Mouse (Mus musculus): ENCODE results near the gene Qrsl1.

Qrsl1 gene

DNA sequence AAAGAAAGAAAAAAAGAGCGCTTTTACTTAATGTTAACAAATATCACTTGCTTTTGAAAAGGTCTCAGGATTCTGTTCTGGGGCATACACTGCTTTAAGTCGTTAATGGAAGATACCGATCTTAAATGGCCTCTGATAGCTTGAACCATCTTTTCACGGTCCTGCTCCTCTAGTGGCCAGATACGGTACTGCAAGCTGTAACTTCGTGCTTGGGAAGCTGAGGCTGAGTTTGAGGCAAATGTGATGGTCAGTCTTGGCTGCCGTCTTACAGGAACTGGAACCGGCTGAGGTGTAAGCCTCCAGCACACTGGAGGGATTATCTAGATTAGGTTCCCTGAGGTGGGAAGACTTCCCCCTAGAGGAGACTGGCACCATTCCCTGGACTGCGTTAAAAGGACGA is 30.8 kb downstream of the Qrsl1 start:
- DNase-seq (ENCODE audit: low spot score) = no peak

DNA sequence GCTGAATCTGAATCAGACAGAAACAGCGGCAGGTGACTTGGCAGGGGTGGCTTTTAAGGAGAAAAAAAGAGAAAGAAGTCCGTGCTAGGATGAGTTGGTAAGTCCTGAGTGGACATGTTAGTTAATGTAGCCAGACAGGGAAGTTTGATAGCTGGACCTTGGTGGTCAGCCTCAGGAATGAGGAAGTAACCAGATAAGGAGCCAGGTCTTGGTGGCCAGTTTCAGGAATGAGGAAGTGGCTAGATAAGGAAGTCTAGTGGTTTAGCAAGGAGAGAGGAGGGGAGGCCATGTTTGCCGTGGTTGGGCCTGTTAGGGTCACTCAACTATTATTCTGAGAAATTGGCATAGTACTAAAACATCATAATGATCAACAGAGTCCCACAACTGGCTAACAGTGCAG is 45.2 kb downstream of the Qrsl1 start:
- DNase-seq (ENCODE audit: low spot score) = no peak

DNA sequence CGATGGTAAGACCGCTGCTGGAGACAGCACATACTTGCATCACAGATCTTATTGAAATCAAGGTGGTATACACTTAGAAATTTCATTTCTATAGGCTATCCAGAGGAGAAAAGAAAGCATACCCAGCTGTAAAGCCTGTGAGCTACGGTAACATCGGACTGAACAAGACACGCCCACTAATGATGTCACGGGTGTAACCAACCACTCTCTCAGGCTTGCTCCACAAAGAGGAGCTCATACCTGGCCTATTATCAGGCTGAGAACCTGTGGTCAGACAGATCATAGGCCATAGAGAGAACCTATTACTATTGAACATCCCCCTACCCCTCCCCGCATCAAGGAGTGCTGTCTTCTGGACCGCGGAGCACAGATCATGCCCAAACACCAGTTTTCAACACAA is 45.6 kb downstream of the Qrsl1 start:
- no peak for DNase-seq (ENCODE audit: low spot score)

DNA sequence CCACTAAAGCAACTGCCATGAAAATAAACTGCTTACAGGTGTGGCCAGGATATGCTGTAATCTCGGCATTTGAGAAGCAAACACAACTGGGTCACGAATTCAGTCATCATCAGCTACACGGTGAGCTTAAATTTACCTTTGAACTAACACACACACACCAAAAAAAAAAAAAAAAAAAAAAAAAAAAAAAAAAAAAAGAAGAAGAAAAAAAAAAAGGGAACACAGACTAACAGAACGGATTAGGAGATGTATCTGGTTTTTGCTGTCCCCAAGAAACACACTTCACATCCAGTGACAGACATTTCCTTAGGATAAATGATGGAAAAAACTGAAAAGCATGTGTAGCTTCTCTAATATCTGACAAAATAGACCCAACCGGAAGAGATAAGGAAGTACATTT is 49.6 kb downstream of the Qrsl1 start:
- no peak for DNase-seq (ENCODE audit: low spot score)

DNA sequence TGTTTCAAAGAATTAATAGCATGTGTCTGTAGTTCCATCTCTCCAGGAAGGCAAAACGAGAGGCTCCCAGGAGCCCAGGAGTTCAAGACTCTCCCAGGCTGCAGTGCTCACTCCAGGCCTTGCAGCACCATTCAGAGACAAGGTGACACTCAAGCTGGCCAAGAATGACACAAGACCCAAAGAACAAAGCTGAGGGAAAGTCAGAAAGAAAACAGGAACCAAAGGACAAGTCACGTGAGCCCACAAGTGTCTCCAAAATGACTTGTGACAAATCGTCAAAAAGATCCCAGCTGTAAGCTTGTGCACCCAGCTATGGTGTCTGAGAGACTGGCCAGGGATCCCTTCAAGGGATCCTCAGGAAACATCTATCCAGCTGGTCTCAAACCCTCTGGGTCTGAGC is 52.1 kb downstream of the Qrsl1 start:
- no peak for DNase-seq (ENCODE audit: low spot score)

DNA sequence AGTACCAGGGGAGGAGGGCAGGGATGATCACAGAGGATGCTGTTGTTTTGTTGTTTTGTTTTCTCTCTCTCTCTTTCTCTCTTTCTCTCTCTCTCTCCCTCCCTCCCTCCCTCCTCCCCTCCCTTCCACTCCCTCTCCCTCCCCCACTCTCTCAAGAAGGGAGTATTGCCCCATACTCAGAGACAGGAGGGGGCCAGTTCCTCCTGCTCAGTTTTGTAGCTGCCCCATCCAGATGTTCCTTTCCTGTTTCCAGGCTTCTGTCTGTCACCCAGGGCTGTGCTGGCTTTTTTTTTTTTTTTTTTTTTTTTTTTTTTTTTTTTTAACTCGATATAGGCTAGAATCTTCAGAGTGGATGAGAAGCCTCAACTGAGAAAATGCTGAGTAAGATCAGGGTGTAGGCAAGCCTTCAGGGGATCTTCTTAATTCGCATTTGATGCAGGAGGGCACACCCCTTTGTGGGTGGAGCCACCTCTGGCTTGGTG is 55.4 kb downstream of the Qrsl1 start:
- DNase-seq (ENCODE audit: low spot score) = no peak

DNA sequence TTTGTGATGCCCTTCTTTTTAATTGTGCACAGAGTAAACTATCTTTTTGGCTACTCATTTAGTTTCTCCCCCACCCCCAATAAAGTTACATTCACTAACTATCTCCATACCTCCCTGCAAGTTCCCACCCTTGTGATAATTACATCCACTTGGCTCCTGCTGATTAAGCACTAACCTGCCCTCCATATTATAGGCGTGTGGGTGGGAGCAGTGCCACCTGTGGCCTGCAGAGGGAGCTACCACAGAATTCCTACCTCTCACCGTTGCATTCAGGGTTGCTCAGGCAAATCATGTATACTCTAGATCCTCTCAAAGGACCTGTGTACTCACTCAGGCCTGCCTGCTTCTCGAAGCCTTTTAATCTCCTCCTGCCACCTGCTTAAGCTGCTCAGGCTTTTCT is 56.1 kb downstream of the Qrsl1 start:
- DNase-seq (ENCODE audit: low spot score) = no peak

DNA sequence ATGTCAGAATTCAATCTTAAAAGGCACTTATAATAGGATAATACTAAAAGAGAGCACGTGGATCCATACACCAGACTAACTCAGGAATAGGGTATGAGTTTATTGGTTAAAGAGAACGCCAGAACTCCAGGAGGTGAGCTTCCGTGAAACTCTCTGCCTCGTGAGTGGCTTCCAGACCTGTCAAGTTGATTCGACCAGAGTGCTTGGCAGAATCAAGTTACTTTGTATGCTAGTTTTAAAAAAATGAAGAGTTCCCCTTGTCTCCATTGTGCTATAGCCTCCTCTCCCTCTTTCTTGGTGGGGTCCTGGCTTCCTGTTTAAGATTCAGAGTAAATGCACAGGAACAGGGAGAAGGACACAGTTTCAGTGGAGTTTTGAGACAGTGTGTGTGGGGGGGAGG is 60.1 kb downstream of the Qrsl1 start:
- DNase-seq (ENCODE audit: low spot score) = no peak

DNA sequence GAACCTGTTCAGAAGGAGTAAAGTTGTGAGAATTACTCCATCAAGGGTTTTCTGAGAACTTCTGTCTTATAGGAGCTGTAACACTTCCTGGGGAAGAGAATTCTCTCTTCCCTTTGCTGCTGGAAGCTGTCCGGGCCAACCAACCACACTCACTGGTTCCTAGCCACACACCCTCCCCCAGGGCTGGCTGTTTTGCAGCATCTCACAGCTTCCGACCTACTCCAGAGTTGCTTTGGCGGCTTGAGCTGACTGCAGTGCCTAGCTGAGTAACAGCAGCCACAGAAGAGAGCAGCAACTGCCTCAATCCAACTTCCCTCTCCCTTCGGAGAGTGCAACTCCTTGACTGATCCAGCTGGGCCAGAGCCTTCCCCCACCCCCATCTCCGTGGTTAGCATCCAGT is 68.7 kb downstream of the Qrsl1 start:
- DNase-seq (ENCODE audit: low spot score) = no peak

DNA sequence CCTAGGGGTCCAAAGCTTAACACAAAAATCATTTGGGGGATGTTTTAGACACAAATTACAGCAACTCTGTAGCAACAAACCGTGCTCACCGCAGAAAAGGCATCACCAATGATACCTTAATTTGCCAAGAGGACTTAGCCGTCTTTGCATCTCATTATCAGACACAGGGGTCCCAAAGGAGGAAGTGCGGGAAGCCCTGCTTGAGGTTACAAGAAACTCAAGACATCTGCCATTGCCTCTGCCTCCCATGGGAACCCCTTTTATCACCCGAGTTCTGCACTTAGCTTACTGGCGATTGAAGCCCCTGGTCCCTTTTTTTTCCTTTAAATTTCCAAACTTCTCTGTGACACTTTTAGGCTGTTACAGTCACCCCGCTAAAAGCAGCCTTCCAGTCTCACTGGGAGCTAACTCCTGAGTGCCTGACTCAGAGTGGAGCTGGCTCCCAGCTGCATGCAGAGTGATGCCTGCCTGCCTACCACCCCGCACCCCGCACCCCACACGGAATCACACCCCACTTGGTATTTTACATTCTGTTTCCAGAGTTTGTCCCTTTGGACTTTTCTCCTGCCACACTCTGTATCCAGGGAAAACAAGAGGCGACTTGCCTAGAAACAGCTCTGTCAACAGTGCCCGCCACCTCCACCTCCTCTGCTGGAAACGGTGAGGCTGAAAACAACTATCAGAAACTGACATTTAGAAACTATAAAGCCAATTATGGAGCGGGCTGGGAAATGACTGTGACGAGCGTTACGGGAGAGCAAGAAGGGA is 71.1 kb downstream of the Qrsl1 start:
- no peak for DNase-seq (ENCODE audit: low spot score)

DNA sequence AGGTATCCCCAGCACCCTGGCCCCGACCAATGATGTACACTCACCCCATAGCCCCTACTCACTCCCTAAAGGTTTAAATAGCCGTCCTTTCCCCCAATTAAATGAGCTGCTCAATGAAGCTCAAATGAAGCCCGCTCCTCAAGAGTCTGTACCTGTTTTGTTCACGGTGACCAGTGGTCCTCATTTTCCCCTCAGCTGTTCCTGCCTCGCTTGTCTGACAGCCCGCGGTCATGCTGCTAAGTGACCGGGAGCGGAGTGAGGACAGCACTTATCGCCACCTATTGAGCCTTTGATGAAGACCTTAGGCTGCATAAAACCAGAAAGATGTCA is 72.9 kb downstream of the Qrsl1 start:
- no peak for DNase-seq (ENCODE audit: low spot score)

DNA sequence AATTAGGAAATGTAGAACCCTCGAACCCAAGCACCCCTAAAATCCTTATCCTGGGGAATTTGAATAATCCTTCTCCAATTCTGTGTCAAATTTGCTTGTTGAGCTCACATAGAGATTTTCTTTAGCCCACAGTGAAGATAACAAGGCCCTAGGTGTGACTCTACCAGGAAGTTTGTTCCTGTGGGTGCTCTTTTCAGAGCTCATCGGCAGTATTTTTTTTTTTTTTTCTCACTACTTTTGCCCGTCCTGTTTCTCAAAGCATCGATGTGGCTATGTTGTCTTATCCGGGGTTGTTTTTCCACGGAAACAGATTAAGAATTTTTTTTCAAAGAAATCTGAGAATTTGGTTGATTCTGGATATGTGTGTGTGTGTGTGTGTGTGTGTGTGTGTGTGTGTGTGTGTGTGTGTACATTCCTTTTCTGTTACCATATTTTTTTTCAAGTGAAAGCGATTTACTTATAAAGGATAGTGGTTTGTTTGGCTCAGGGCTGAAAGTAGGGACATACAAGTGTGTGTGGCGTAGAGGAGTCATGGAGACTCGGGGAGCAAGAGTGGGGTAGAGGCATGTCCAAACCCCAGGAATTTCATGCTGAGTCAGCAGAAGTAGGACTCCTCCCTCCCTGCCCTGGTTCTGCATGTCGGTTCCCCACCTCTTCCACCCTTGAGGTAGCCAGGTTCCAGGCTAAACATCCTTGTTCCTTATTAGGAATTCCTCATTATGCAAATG is 73.4 kb downstream of the Qrsl1 start:
- DNase-seq (ENCODE audit: low spot score) = no peak

DNA sequence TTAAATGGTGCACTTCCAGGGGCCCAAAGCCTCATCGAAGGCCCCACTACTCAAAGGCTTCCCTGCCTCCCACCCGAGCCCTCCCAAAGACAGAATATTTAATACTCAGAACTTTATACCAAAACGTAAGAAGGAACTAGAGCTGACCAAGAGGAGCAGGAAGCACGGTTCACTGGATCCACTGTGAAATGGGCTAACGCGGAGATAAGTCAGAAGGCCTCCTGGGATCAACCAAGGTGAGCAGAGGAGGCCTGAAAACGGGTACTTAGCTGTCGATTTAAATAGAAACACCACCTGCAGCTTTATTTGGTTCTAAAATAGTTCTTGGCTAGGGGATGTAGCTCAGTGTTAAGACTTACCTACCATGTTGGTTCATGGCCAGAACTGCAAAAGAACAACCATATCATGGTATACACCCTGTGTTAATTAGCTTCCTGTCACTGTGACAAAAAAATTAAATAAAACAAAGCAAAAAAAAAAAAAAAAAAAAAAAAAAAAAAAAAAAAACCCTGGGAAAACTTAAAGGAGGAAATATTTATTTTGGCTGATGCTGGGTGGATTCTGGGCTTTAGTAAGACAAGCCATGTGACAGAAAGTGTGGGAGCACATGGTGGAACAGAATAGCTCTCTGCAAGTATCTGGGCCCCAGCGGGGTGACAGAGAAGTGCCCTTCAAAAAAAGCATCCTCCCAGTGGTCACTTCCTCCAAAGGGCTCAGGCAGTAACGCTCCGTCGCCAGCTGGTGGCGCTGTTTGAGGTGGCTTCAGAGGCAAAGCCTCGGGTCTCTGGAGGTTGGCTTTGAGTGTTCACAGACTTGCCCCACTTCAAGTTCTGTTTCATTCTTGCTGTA is 74.5 kb downstream of the Qrsl1 start:
- no peak for DNase-seq (ENCODE audit: low spot score)

DNA sequence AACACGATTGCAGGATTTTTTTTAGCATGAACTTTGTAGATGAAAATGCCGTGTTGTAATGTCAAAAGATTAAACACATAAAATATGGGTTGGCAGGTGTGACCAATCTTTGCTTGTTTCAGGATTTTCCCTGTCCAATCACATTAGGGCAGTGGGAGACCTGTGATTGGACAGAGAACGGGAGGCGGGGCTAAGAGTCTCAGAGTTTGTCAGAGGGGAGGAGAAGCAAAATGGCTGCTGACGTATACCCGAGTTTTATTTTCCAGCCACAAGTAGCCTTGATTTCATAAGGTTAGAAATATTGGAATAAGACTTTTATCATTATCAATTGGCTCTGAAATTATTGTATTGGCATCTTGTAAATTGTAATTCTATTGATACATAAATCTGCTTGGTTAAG is 75.8 kb downstream of the Qrsl1 start:
- no peak for DNase-seq (ENCODE audit: low spot score)

DNA sequence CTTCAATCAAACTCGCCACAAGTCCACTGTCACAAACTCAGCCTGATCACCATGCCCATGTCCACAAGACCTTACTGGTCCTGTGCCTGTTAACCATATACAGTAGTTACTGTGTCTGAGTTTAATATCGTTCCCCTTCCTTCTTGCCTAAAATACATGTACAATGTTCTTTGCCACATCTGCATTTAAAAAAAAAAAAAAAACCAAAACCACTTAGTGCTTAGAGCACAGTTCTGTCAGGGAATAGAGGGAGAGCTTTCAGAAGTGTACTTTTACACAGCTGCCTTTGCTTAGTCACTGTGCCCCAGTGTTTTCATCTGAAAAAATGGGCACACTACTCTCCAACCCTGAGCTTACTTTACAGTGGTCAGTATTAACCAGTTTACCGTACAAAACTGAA is 76.8 kb downstream of the Qrsl1 start:
- DNase-seq (ENCODE audit: low spot score) = no peak
